Mouse (Mus musculus): ENCODE data around the gene Hpcal1. TPM values are rescaled to one million over a fixed set of nuclear protein-coding genes. Genes with fewer than 3 reads are reported as not detected.

Hpcal1 gene
- polyA plus RNA-seq, 1 experiment from 2014 or later, result 22.9 TPM

- Histone ChIP-seq H3K4me2 (no peak overlapping the region), H3K27ac (ENCODE audit: low read depth, low read length) (no peak overlapping the region), H3K4me3 (ENCODE audit: low read depth, low read length) (no peak overlapping the region), H3K4me1 (ENCODE audit: control insufficient read depth, insufficient read depth, low read length) (peaks cover 41% of the 10 kb centered on the region), H3K27me3 (ENCODE audit: control insufficient read depth, insufficient read depth, low read length) (no peaks in the 10 kb centered on the region), H3K9ac (ENCODE audit: low read depth, low read length) (no peak overlapping the region), H3K36me3 (ENCODE audit: control insufficient read depth, insufficient read depth, low read length) (no peaks in the 10 kb centered on the region), H3K9me3 (replicated peaks; ENCODE audit: control insufficient read depth, low read length) (no peaks in the 10 kb centered on the region)
- 22% methylated on average over 3 of the region's 3 CpGs for WGBS (ENCODE audit: insufficient replicate concordance)
- no peak for ATAC-seq (replicated peaks; ENCODE audit: insufficient number of reproducible peaks, low FRiP score, low TSS enrichment)
Observed at GRCm38 (mm10) chr12:17746725-17747124, 56.1 kb downstream of the Hpcal1 start.

GRCm38 (mm10) chr12:17747191-17748154, 56.8 kb downstream of the Hpcal1 start:
- Histone ChIP-seq H3K27ac (ENCODE audit: low read depth, low read length) (no peak overlapping the region), H3K36me3 (ENCODE audit: control insufficient read depth, insufficient read depth, low read length) (no peaks in the 10 kb centered on the region), H3K27me3 (ENCODE audit: control insufficient read depth, insufficient read depth, low read length) (no peaks in the 10 kb centered on the region), H3K4me2 (no peak overlapping the region), H3K4me3 (ENCODE audit: low read depth, low read length) (no peak overlapping the region), H3K9ac (ENCODE audit: low read depth, low read length) (no peak overlapping the region), H3K9me3 (replicated peaks; ENCODE audit: control insufficient read depth, low read length) (no peaks in the 10 kb centered on the region), H3K4me1 (ENCODE audit: control insufficient read depth, insufficient read depth, low read length) (peaks cover 38% of the 10 kb centered on the region)
- ATAC-seq (replicated peaks; ENCODE audit: insufficient number of reproducible peaks, low FRiP score, low TSS enrichment), result no peak
- 38% methylated on average over 10 of the region's 10 CpGs for WGBS (ENCODE audit: insufficient replicate concordance)

GRCm38 (mm10) chr12:17748155-17748529, 57.5 kb downstream of the Hpcal1 start:
- Histone ChIP-seq H3K9ac (ENCODE audit: low read depth, low read length) (no peak overlapping the region), H3K36me3 (ENCODE audit: control insufficient read depth, insufficient read depth, low read length) (no peaks in the 10 kb centered on the region), H3K9me3 (replicated peaks; ENCODE audit: control insufficient read depth, low read length) (no peaks in the 10 kb centered on the region), H3K27ac (ENCODE audit: low read depth, low read length) (no peak overlapping the region), H3K4me3 (ENCODE audit: low read depth, low read length) (no peak overlapping the region), H3K27me3 (ENCODE audit: control insufficient read depth, insufficient read depth, low read length) (no peaks in the 10 kb centered on the region), H3K4me2 (no peak overlapping the region), H3K4me1 (ENCODE audit: control insufficient read depth, insufficient read depth, low read length) (peaks cover 32% of the 10 kb centered on the region)
- WGBS (ENCODE audit: insufficient replicate concordance), result 36% methylated on average over 4 of the region's 4 CpGs
- ATAC-seq (replicated peaks; ENCODE audit: insufficient number of reproducible peaks, low FRiP score, low TSS enrichment), result no peak

DNA sequence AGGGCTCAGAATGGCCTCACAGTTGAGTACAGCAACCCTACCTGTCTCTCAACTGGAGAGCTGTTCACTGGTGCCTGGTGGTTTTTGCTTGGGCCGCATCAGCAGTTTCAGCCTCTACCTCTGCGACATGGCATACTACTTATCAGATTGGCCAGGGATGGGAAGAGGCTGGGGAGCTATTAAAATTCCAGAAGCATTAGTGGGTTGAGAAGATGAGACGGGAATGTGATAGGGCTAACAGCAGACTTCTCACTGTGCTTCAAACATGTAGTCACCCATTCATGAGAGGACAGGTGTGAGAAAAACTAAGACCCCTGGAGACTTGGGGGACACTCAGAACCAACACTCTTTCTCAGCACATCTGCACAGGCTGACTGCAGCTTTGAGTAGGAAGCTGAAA, 59.1 kb downstream of the Hpcal1 start:
- H3K36me3 ChIP-seq (ENCODE audit: control insufficient read depth, insufficient read depth, low read length), result no peaks in the 10 kb centered on the region
- 39% methylated on average over 3 of the region's 3 CpGs for WGBS (ENCODE audit: insufficient replicate concordance)
- H3K9me3 ChIP-seq (replicated peaks; ENCODE audit: control insufficient read depth, low read length), result no peaks in the 10 kb centered on the region
- H3K27me3 ChIP-seq (ENCODE audit: control insufficient read depth, insufficient read depth, low read length), result no peaks in the 10 kb centered on the region
- no peak overlapping the region for H3K4me3 ChIP-seq (ENCODE audit: low read depth, low read length)
- H3K4me1 ChIP-seq (ENCODE audit: control insufficient read depth, insufficient read depth, low read length), result peaks cover 28% of the 10 kb centered on the region
- H3K9ac ChIP-seq (ENCODE audit: low read depth, low read length), result no peak overlapping the region
- no peak for ATAC-seq (replicated peaks; ENCODE audit: insufficient number of reproducible peaks, low FRiP score, low TSS enrichment)
- no peak overlapping the region for H3K27ac ChIP-seq (ENCODE audit: low read depth, low read length)
- H3K4me2 ChIP-seq, result no peak overlapping the region

DNA sequence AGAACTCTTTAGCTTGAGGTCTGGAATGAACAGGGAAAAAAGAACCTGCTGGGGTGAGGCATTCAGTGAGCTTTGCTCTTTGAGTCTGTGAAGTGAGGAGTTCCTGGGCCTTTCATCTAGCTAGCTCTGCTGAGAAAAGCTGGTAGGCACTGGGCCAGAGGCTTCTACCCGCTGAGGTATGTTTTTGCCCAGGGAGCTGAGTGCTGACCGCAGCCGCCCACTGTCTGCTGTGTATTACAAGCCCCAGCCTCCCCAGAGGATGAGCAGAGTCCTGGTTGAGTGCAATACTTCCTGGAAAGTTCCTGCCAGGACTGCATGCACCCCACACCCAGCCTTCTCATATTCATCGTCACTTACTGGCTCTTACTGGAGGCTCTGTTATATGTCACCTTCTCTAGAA, 59.8 kb downstream of the Hpcal1 start:
- H3K27ac ChIP-seq (ENCODE audit: low read depth, low read length), result no peak overlapping the region

GRCm38 (mm10) chr12:17752828-17753227, 62.2 kb downstream of the Hpcal1 start:
- H3K9me3 ChIP-seq (replicated peaks; ENCODE audit: control insufficient read depth, low read length), result no peaks in the 10 kb centered on the region
- H3K27me3 ChIP-seq (ENCODE audit: control insufficient read depth, insufficient read depth, low read length), result no peaks in the 10 kb centered on the region
- H3K4me1 ChIP-seq (ENCODE audit: control insufficient read depth, insufficient read depth, low read length), result peaks cover 15% of the 10 kb centered on the region
- no peak overlapping the region for H3K4me3 ChIP-seq (ENCODE audit: low read depth, low read length)
- WGBS (ENCODE audit: insufficient replicate concordance), result 50% methylated on average over 5 of the region's 5 CpGs
- H3K9ac ChIP-seq (ENCODE audit: low read depth, low read length), result no peak overlapping the region
- no peaks in the 10 kb centered on the region for H3K36me3 ChIP-seq (ENCODE audit: control insufficient read depth, insufficient read depth, low read length)
- no peak for ATAC-seq (replicated peaks; ENCODE audit: insufficient number of reproducible peaks, low FRiP score, low TSS enrichment)
- no peak overlapping the region for H3K27ac ChIP-seq (ENCODE audit: low read depth, low read length)
- H3K4me2 ChIP-seq, result no peak overlapping the region

More for the DNA sequence above, 59.8 kb downstream of the Hpcal1 start:
- Histone ChIP-seq H3K36me3 (ENCODE audit: control insufficient read depth, insufficient read depth, low read length) (no peaks in the 10 kb centered on the region), H3K4me1 (ENCODE audit: control insufficient read depth, insufficient read depth, low read length) (peaks cover 28% of the 10 kb centered on the region), H3K27me3 (ENCODE audit: control insufficient read depth, insufficient read depth, low read length) (no peaks in the 10 kb centered on the region), H3K9ac (ENCODE audit: low read depth, low read length) (no peak overlapping the region), H3K9me3 (replicated peaks; ENCODE audit: control insufficient read depth, low read length) (no peaks in the 10 kb centered on the region), H3K4me2 (no peak overlapping the region), H3K4me3 (ENCODE audit: low read depth, low read length) (no peak overlapping the region)
- ATAC-seq (replicated peaks; ENCODE audit: insufficient number of reproducible peaks, low FRiP score, low TSS enrichment), result no peak
- WGBS (ENCODE audit: insufficient replicate concordance), result 65% methylated on average over 4 of the region's 4 CpGs

DNA sequence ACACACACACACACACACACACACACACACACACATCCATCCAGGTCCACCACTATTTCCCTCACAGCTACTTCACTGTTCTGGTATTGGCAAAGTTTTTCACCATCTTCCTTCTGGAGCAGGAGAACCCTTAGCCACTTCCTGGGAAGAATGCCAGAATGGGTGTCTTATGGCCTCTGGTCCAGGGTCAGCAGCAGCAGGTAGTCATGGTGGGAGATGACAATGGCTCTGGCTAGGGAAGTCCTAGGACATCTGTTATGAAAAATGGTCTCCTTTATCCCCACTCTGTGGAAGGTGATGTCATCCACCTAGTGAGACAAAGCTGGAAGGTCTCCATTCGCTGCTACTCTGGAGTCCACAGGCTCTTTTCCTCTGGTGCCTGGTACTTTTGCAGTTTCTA, 64.1 kb downstream of the Hpcal1 start:
- Histone ChIP-seq H3K27ac (ENCODE audit: low read depth, low read length) (no peak overlapping the region), H3K36me3 (ENCODE audit: control insufficient read depth, insufficient read depth, low read length) (no peaks in the 10 kb centered on the region), H3K9me3 (replicated peaks; ENCODE audit: control insufficient read depth, low read length) (no peaks in the 10 kb centered on the region), H3K27me3 (ENCODE audit: control insufficient read depth, insufficient read depth, low read length) (no peaks in the 10 kb centered on the region), H3K4me2 (no peak overlapping the region), H3K4me3 (ENCODE audit: low read depth, low read length) (no peak overlapping the region), H3K4me1 (ENCODE audit: control insufficient read depth, insufficient read depth, low read length) (peaks cover 11% of the 10 kb centered on the region), H3K9ac (ENCODE audit: low read depth, low read length) (no peak overlapping the region)
- ATAC-seq (replicated peaks; ENCODE audit: insufficient number of reproducible peaks, low FRiP score, low TSS enrichment), result no peak
- WGBS (ENCODE audit: insufficient replicate concordance), result 89% methylated on average over 1 of the region's 1 CpGs

GRCm38 (mm10) chr12:17756891-17757290, 66.2 kb downstream of the Hpcal1 start:
- Histone ChIP-seq H3K9me3 (replicated peaks; ENCODE audit: control insufficient read depth, low read length) (no peaks in the 10 kb centered on the region), H3K9ac (ENCODE audit: low read depth, low read length) (no peak overlapping the region), H3K36me3 (ENCODE audit: control insufficient read depth, insufficient read depth, low read length) (no peaks in the 10 kb centered on the region), H3K4me3 (ENCODE audit: low read depth, low read length) (no peak overlapping the region), H3K4me1 (ENCODE audit: control insufficient read depth, insufficient read depth, low read length) (no peaks in the 10 kb centered on the region), H3K27ac (ENCODE audit: low read depth, low read length) (no peak overlapping the region), H3K4me2 (no peak overlapping the region), H3K27me3 (ENCODE audit: control insufficient read depth, insufficient read depth, low read length) (no peaks in the 10 kb centered on the region)
- ATAC-seq (replicated peaks; ENCODE audit: insufficient number of reproducible peaks, low FRiP score, low TSS enrichment), result no peak
- WGBS (ENCODE audit: insufficient replicate concordance), result 81% methylated on average over 4 of the region's 4 CpGs

Measured in heart, embryonic 11.5 days (tissue).